Mouse (Mus musculus) ovary, adult 18-20 months (tissue): Measurements from ENCODE around the gene Zdhhc1.

Experiments used
- DNase-seq: peaks from one replicate; pipeline ENCODE4 v3.0.0; 2022; ENCODE audit warnings: low spot score, mixed read lengths

Gene Zdhhc1

GRCm38 (mm10) chr8:105476628-105477413, 19.9 kb downstream of the Zdhhc1 start:
- no peak for DNase-seq

GRCm38 (mm10) chr8:105476161-105476560, 20.5 kb downstream of the Zdhhc1 start:
- no peak for DNase-seq

GRCm38 (mm10) chr8:105475742-105476141, 21.0 kb downstream of the Zdhhc1 start:
- DNase-seq = no peak

- no peak for DNase-seq
These were observed 21.4 kb downstream of the Zdhhc1 start for GRCm38 (mm10) chr8:105475254-105475653.

GRCm38 (mm10) chr8:105474680-105475079, 22.0 kb downstream of the Zdhhc1 start:
- DNase-seq = no peak

GRCm38 (mm10) chr8:105473816-105474606, 22.7 kb downstream of the Zdhhc1 start:
- no peak for DNase-seq

- no peak for DNase-seq
These were observed 23.7 kb downstream of the Zdhhc1 start for GRCm38 (mm10) chr8:105472983-105473382.

- DNase-seq = no peak
These were observed 24.2 kb downstream of the Zdhhc1 start for GRCm38 (mm10) chr8:105472414-105472932.

GRCm38 (mm10) chr8:105471314-105472015, 25.2 kb downstream of the Zdhhc1 start, which contains the start of gene Tppp3:
TSS of gene Tppp3 (minus strand) at chr8:105471526.
- DNase-seq = peak; percentile 95

- DNase-seq = no peak
These were observed 25.9 kb downstream of the Zdhhc1 start for GRCm38 (mm10) chr8:105470681-105471313.

GRCm38 (mm10) chr8:105470262-105470661, 26.4 kb downstream of the Zdhhc1 start:
- DNase-seq = no peak

- no peak for DNase-seq
These were observed 26.9 kb downstream of the Zdhhc1 start for GRCm38 (mm10) chr8:105469816-105470215.

GRCm38 (mm10) chr8:105469041-105469695, 27.5 kb downstream of the Zdhhc1 start:
- DNase-seq = peak; percentile 83

- no peak for DNase-seq
These were observed 28.5 kb downstream of the Zdhhc1 start for GRCm38 (mm10) chr8:105468002-105468720.

- no peak for DNase-seq
These were observed 29.2 kb downstream of the Zdhhc1 start for GRCm38 (mm10) chr8:105467396-105467985.

- DNase-seq = peak; percentile 81
These were observed 29.9 kb downstream of the Zdhhc1 start for GRCm38 (mm10) chr8:105466700-105467291.

GRCm38 (mm10) chr8:105466246-105466645, 30.5 kb downstream of the Zdhhc1 start:
- DNase-seq = no peak

- DNase-seq = no peak
These were observed 32.1 kb downstream of the Zdhhc1 start for GRCm38 (mm10) chr8:105464595-105464994.

- DNase-seq = no peak
These were observed 35.5 kb downstream of the Zdhhc1 start for GRCm38 (mm10) chr8:105461085-105461803.
